Mouse (Mus musculus) brain, embryonic 18.5 days (tissue): Measurements from ENCODE around the gene Arhgap27.
"Not testable (repeated sequence)": the region's sequence is repeated elsewhere in the genome, so short reads cannot be mapped to it uniquely, and the experiment has no call there.

Experiments
- DNase-seq: peaks from one replicate; pipeline ENCODE4 v3.0.0-alpha.2; 2012; ENCODE audit warnings: low read depth, low spot score

Gene Arhgap27

GRCm38 (mm10) chr11:103363214-103364148 lies at the start of gene Arhgap27:
TSS of gene Arhgap27 (minus strand) at chr11:103363692.
- no peak for DNase-seq

- no peak for DNase-seq
These were observed 49.5 kb upstream of the Arhgap27 start for GRCm38 (mm10) chr11:103412950-103413423.

- peak; percentile 91 for DNase-seq
These were observed 48.8 kb upstream of the Arhgap27 start, which contains the start of gene Plekhm1 for GRCm38 (mm10) chr11:103411981-103412949. TSS of gene Plekhm1 (minus strand) at chr11:103412687.

GRCm38 (mm10) chr11:103411301-103411700 lies 47.8 kb upstream of the Arhgap27 start:
- no peak for DNase-seq

GRCm38 (mm10) chr11:103408880-103409279 lies 45.4 kb upstream of the Arhgap27 start:
- DNase-seq: no peak

GRCm38 (mm10) chr11:103407136-103407535 lies 43.6 kb upstream of the Arhgap27 start:
- not testable (repeated sequence) for DNase-seq

- DNase-seq: no peak
These were observed 43.1 kb upstream of the Arhgap27 start for GRCm38 (mm10) chr11:103406551-103406950.

GRCm38 (mm10) chr11:103405814-103406213 lies 42.3 kb upstream of the Arhgap27 start:
- no peak for DNase-seq

GRCm38 (mm10) chr11:103404618-103405017 lies 41.1 kb upstream of the Arhgap27 start:
- no peak for DNase-seq

GRCm38 (mm10) chr11:103403776-103404175 lies 40.3 kb upstream of the Arhgap27 start:
- DNase-seq: no peak

GRCm38 (mm10) chr11:103402738-103403137 lies 39.2 kb upstream of the Arhgap27 start:
- DNase-seq: no peak

GRCm38 (mm10) chr11:103402198-103402597 lies 38.7 kb upstream of the Arhgap27 start:
- DNase-seq: no peak

GRCm38 (mm10) chr11:103399986-103400385 lies 36.5 kb upstream of the Arhgap27 start:
- DNase-seq: no peak

- no peak for DNase-seq
These were observed 35.6 kb upstream of the Arhgap27 start for GRCm38 (mm10) chr11:103399050-103399449.

- DNase-seq: no peak
These were observed 33.2 kb upstream of the Arhgap27 start for GRCm38 (mm10) chr11:103396682-103397081.

GRCm38 (mm10) chr11:103396236-103396635 lies 32.7 kb upstream of the Arhgap27 start:
- DNase-seq: no peak

GRCm38 (mm10) chr11:103394604-103395003 lies 31.1 kb upstream of the Arhgap27 start:
- DNase-seq: no peak

GRCm38 (mm10) chr11:103394025-103394424 lies 30.5 kb upstream of the Arhgap27 start:
- no peak for DNase-seq

GRCm38 (mm10) chr11:103387870-103388526 lies 24.5 kb upstream of the Arhgap27 start:
- no peak for DNase-seq

GRCm38 (mm10) chr11:103386827-103387226 lies 23.3 kb upstream of the Arhgap27 start:
- DNase-seq: no peak

GRCm38 (mm10) chr11:103381956-103382613 lies 18.6 kb upstream of the Arhgap27 start:
- DNase-seq: no peak
